Mouse (Mus musculus) hindbrain, embryonic 11.5 days (tissue): ENCODE measurements around the gene Gm10961. TPM values are rescaled to one million over a fixed set of nuclear protein-coding genes. Genes with fewer than 3 reads are reported as not detected.

ENCODE experiments used
- ATAC-seq: fragments of 200-750 bp; cut with Nextera tagmentation; 2 replicates; pipeline ENCODE4 v1.8.0; 2017; ENCODE audit warnings: mild to moderate bottlenecking, moderate TSS enrichment, moderate library complexity; ENCODE audit not compliant: low FRiP score
- DNase-seq: peaks from one replicate; pipeline ENCODE4 v3.0.0-alpha.2; 2015; ENCODE audit warnings: low spot score
- H3K27ac ChIP-seq: fragments of 300-500 bp; sonication (generic); 2 replicates; pipeline ENCODE4 v1.5.1; 2014; ENCODE audit warnings: mild to moderate bottlenecking, low read depth, low read length
- H3K27me3 ChIP-seq: fragments of 300-500 bp; sonication (generic); 2 replicates; pipeline ENCODE4 v1.6.1; 2014; ENCODE audit warnings: mild to moderate bottlenecking, low read length, moderate library complexity, mixed read lengths; ENCODE audit not compliant: control insufficient read depth, insufficient read depth
- H3K36me3 ChIP-seq: fragments of 300-500 bp; sonication (generic); 2 replicates; pipeline ENCODE4 v1.6.1; 2014; ENCODE audit warnings: mild to moderate bottlenecking, low read length, moderate library complexity, mixed read lengths; ENCODE audit not compliant: control insufficient read depth, insufficient read depth
- H3K4me1 ChIP-seq: fragments of 300-500 bp; sonication (generic); replicated peaks from 2 replicates; pipeline ENCODE4 v1.6.1; 2014; ENCODE audit warnings: low read length, mixed read lengths; ENCODE audit not compliant: control insufficient read depth, insufficient read depth
- H3K4me2 ChIP-seq: fragments of 300-500 bp; sonication (generic); replicated peaks from 2 replicates; pipeline ENCODE4 v1.6.1; 2014; ENCODE audit warnings: mild to moderate bottlenecking, low read depth, low read length
- H3K4me3 ChIP-seq: fragments of 300-500 bp; sonication (generic); 2 replicates; pipeline ENCODE4 v1.5.1; 2014; ENCODE audit warnings: low read depth, low read length
- H3K9ac ChIP-seq: fragments of 300-500 bp; sonication (generic); 2 replicates; pipeline ENCODE4 v1.6.1; 2014; ENCODE audit warnings: low read depth, low read length
- H3K9me3 ChIP-seq: fragments of 300-500 bp; sonication (generic); 2 replicates; pipeline ENCODE4 v1.6.1; 2016; ENCODE audit warnings: low read length; ENCODE audit not compliant: control insufficient read depth
- WGBS: fragments of 180-500 bp; shearing (Covaris S2); extraction: QIAGEN DNeasy Blood & Tissue Kit; methylation state at CpG from one replicate; pipeline ENCODE4 v1.1.7; 2014; 5-methylcytosine and 5-hydroxymethylcytosine counted together
- polyA plus RNA-seq: library from polyadenylated mRNA; unstranded; fragments of >200 nt; fragmentation: Nextera tagmentation; extraction: Ambion mirVana; gene quantifications from 2 replicates; pipeline ENCODE4 v1.2.1, GENCODE M21; 2014

Gm10961 gene
- polyA plus RNA-seq, 1 experiment from 2014 or later = not detected

- no peak overlapping the region for H3K27ac ChIP-seq
- DNase-seq (peak; percentile 71), ATAC-seq (peak; percentile 45)
- no peaks in the 10 kb centered on the region for H3K9me3 ChIP-seq
- peaks cover 74% of the 10 kb centered on the region for H3K27me3 ChIP-seq
- no peaks in the 10 kb centered on the region for H3K36me3 ChIP-seq
- H3K9ac ChIP-seq = peak overlapping the region; percentile 28; the same call in 1 of the 2 replicates
- peak overlapping the region; percentile 34 for H3K4me3 ChIP-seq
- peak overlapping the region; percentile 60 for H3K4me2 ChIP-seq
- peaks cover 7% of the 10 kb centered on the region for H3K4me1 ChIP-seq
- WGBS = 1% methylated on average over 48 of the region's 50 CpGs
Measured at GRCm38 (mm10) chr3:107595264-107595937, 35.7 kb upstream of the Gm10961 start.

- H3K9ac ChIP-seq = no peak overlapping the region
- under 1% methylated on average over 34 of the region's 34 CpGs for WGBS
- no peak overlapping the region for H3K27ac ChIP-seq
- peaks cover 7% of the 10 kb centered on the region for H3K4me1 ChIP-seq
- H3K4me2 ChIP-seq = no peak overlapping the region
- no peaks in the 10 kb centered on the region for H3K9me3 ChIP-seq
- ATAC-seq = peak; percentile 28; the same call in 1 of the 2 replicates
- H3K27me3 ChIP-seq = peaks cover 74% of the 10 kb centered on the region
- H3K4me3 ChIP-seq = peak overlapping the region; percentile 34
- no peaks in the 10 kb centered on the region for H3K36me3 ChIP-seq
- DNase-seq = peak; percentile 75
Measured at GRCm38 (mm10) chr3:107595938-107596461, 35.1 kb upstream of the Gm10961 start.

GRCm38 (mm10) chr3:107596559-107596958, 34.6 kb upstream of the Gm10961 start:
- no peaks in the 10 kb centered on the region for H3K36me3 ChIP-seq
- no peak overlapping the region for H3K9ac ChIP-seq
- no peak overlapping the region for H3K4me2 ChIP-seq
- WGBS = 0% methylated on average over 26 of the region's 26 CpGs
- no peaks in the 10 kb centered on the region for H3K9me3 ChIP-seq
- peaks cover 7% of the 10 kb centered on the region for H3K4me1 ChIP-seq
- DNase-seq = no peak
- peaks cover 74% of the 10 kb centered on the region for H3K27me3 ChIP-seq
- ATAC-seq = no peak; the same call in 1 of the 2 replicates
- H3K4me3 ChIP-seq = peak overlapping the region; percentile 1; the same call in 1 of the 2 replicates
- H3K27ac ChIP-seq = no peak overlapping the region

- ATAC-seq = no peak
- no peaks in the 10 kb centered on the region for H3K36me3 ChIP-seq
- H3K4me3 ChIP-seq = no peak overlapping the region
- peaks cover 7% of the 10 kb centered on the region for H3K4me1 ChIP-seq
- H3K4me2 ChIP-seq = no peak overlapping the region
- DNase-seq = no peak
- WGBS = 2% methylated on average over 21 of the region's 24 CpGs
- peaks cover 74% of the 10 kb centered on the region for H3K27me3 ChIP-seq
- H3K9me3 ChIP-seq = no peaks in the 10 kb centered on the region
- H3K27ac ChIP-seq = no peak overlapping the region
- H3K9ac ChIP-seq = no peak overlapping the region
Measured at GRCm38 (mm10) chr3:107597134-107597533, 34.0 kb upstream of the Gm10961 start.

- Histone ChIP-seq H3K27ac (no peak overlapping the region), H3K36me3 (no peaks in the 10 kb centered on the region), H3K9me3 (no peaks in the 10 kb centered on the region), H3K4me2 (no peak overlapping the region), H3K4me1 (peaks cover 7% of the 10 kb centered on the region), H3K9ac (no peak overlapping the region), H3K4me3 (no peak overlapping the region), H3K27me3 (peaks cover 69% of the 10 kb centered on the region)
- WGBS = 3% methylated on average over 22 of the region's 22 CpGs
- ATAC-seq (no peak), DNase-seq (peak; percentile 68)
Measured at GRCm38 (mm10) chr3:107597586-107598389, 33.3 kb upstream of the Gm10961 start.

- no peak overlapping the region for H3K4me2 ChIP-seq
- DNase-seq = no peak
- H3K36me3 ChIP-seq = no peaks in the 10 kb centered on the region
- no peak; the same call in 1 of the 2 replicates for ATAC-seq
- H3K27ac ChIP-seq = no peak overlapping the region
- H3K4me3 ChIP-seq = no peak overlapping the region
- H3K4me1 ChIP-seq = peaks cover 3% of the 10 kb centered on the region
- H3K9me3 ChIP-seq = no peaks in the 10 kb centered on the region
- 37% methylated on average over 6 of the region's 6 CpGs for WGBS
- peaks cover 49% of the 10 kb centered on the region for H3K27me3 ChIP-seq
- H3K9ac ChIP-seq = no peak overlapping the region
Measured at GRCm38 (mm10) chr3:107600127-107600526, 31.0 kb upstream of the Gm10961 start.

GRCm38 (mm10) chr3:107605304-107605703, 25.8 kb upstream of the Gm10961 start:
- no peak overlapping the region for H3K27ac ChIP-seq
- H3K36me3 ChIP-seq = no peaks in the 10 kb centered on the region
- H3K4me2 ChIP-seq = no peak overlapping the region
- H3K4me3 ChIP-seq = no peak overlapping the region
- no peak overlapping the region for H3K9ac ChIP-seq
- 4% methylated on average over 4 of the region's 4 CpGs for WGBS
- ATAC-seq (peak; percentile 55; the same call in 1 of the 2 replicates), DNase-seq (peak; percentile 81)
- no peaks in the 10 kb centered on the region for H3K4me1 ChIP-seq
- peaks cover 3% of the 10 kb centered on the region; the same call in 1 of the 2 replicates for H3K27me3 ChIP-seq
- no peaks in the 10 kb centered on the region for H3K9me3 ChIP-seq

- no peak overlapping the region for H3K4me2 ChIP-seq
- no peak overlapping the region for H3K4me3 ChIP-seq
- DNase-seq = no peak
- H3K27ac ChIP-seq = no peak overlapping the region
- no peaks in the 10 kb centered on the region for H3K9me3 ChIP-seq
- no peaks in the 10 kb centered on the region for H3K4me1 ChIP-seq
- H3K36me3 ChIP-seq = no peaks in the 10 kb centered on the region
- 89% methylated on average over 8 of the region's 8 CpGs for WGBS
- no peak for ATAC-seq
- H3K9ac ChIP-seq = no peak overlapping the region
- peaks cover 3% of the 10 kb centered on the region; the same call in 1 of the 2 replicates for H3K27me3 ChIP-seq
Measured at GRCm38 (mm10) chr3:107607221-107607620, 23.9 kb upstream of the Gm10961 start.
